Mouse (Mus musculus) small intestine, adult 2 months (tissue): ENCODE measurements around the gene Rhbdl3.

Source experiments
- CTCF ChIP-seq: fragments of 200-500 bp; IDR thresholded peaks from 2 replicates; pipeline ENCODE4 v1.5.1; 2012; ENCODE audit warnings: low read depth, mild to moderate bottlenecking, control low read depth, inconsistent platforms, low read length, moderate library complexity, mixed read lengths; ENCODE audit not compliant: insufficient replicate concordance, insufficient read length; ENCODE audit errors: extremely low read depth
- POLR2A ChIP-seq: fragments of 200-500 bp; IDR thresholded peaks from 2 replicates; pipeline ENCODE4 v1.6.1; 2012; ENCODE audit warnings: low read depth, mild to moderate bottlenecking, control low read depth, inconsistent platforms, low read length, moderate library complexity

DNA sequence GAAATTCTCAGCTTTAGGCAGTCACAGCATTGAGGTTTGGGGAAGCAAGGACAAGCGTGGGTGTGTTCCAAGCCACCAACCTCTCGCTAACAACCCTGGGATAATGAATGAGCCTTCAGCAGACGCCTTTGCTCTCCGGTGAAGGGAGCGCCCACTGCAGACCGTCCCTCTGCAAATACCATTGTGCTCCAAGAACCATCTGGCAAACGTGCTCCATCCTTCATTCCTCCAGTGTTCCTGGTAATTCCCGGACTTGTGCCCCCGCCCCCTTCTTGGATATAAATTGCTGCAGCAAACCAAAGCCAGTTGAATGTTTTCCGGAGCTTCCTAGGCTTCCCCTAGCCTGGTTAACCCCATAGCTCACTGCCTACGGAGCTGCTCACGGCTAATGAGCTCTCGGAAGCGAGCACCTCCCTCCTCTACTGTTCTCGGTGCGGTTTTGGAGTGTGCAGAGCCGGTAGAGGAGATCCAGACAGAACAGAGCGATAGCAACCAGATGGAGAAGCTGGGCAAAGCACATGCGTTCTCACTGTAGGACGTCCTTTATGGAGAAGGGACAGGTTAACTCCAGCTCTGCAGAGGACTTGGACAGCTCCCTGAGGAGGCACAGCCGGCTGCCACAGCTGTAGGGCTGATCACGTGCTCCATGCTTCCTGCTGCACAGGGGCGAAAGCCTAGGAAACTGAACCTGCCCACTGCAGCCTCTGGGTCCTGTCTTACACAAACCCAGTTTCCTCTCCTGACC is 10.8 kb upstream of the Rhbdl3 start:
- TF ChIP-seq POLR2A = no peak
- no peak for TF ChIP-seq CTCF
